Mouse (Mus musculus): ENCODE measurements around the gene Brsk2. TPM values are rescaled to one million over a fixed set of nuclear protein-coding genes. Genes with fewer than 3 reads are reported as not detected.

Gene Brsk2
- polyA plus RNA-seq, 1 experiment from 2014 or later = 0.07 TPM

DNA sequence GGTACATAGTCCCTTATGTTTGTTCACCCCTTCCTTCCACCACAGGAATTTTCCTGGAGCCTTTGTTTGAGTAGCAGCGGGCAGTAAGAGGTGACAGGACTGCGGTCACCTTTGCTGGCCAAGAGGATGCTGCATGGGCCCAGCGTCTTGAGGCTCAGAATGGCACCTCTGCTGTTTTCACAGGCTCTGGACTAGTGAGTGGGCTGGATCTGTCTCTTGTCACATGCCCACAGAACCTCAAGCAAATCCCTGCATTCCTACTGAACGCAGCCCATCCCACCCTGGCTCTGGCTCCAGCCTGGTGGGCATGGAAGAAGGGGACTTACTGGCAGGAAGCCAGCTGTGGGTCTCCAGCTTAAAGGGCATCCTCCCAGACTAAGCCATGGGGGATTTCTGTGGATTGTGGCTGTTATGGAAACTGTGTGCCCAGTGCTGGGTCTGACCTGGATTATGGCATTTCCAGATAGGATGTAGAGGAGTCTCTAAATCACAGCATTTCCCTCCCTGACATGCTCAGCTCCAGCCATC is 8.0 kb downstream of the Brsk2 start:
- DNase-seq = no peak
- H3K4me2 ChIP-seq = no peak overlapping the region
- no peaks in the 10 kb centered on the region for H3K9me3 ChIP-seq (replicated peaks)
- no peak for ATAC-seq (ENCODE audit: low read depth)
- 55% methylated on average over 4 of the region's 4 CpGs for WGBS (ENCODE audit: insufficient replicate concordance)
- no peaks in the 10 kb centered on the region for H3K4me1 ChIP-seq (replicated peaks)
- no peak overlapping the region for H3K9ac ChIP-seq
- no peak overlapping the region for H3K27ac ChIP-seq
- no peak overlapping the region for H3K4me3 ChIP-seq (replicated peaks)
- no peaks in the 10 kb centered on the region for H3K36me3 ChIP-seq
- peaks cover 19% of the 10 kb centered on the region for H3K27me3 ChIP-seq

DNA sequence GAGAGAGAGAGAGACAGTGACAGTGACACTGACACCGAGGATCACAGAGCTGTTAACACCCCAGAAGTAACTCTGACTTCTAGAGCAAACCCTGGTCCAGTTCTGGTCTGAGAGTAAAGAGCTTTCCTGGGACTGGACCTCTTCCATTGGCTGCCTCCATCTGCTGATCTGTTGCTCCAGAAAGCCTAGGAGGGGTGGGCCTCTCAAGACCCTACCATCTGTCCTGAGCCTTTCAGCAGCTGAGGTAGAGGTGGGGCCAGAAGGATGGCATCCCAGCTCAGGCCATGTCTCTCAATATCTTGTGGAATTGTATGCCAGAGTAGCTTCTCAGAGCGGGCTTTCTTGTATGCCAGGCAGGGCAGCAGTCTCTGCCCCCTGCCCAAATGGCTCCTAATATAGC is 8.7 kb downstream of the Brsk2 start:
- Histone ChIP-seq H3K4me3 (replicated peaks) (no peak overlapping the region), H3K4me1 (replicated peaks) (no peaks in the 10 kb centered on the region), H3K4me2 (no peak overlapping the region), H3K36me3 (no peaks in the 10 kb centered on the region), H3K9ac (no peak overlapping the region), H3K27me3 (peaks cover 12% of the 10 kb centered on the region), H3K27ac (no peak overlapping the region), H3K9me3 (replicated peaks) (no peaks in the 10 kb centered on the region)
- no peak for ATAC-seq (ENCODE audit: low read depth)
- 41% methylated on average over 2 of the region's 2 CpGs for WGBS (ENCODE audit: insufficient replicate concordance)
- no peak for DNase-seq

DNA sequence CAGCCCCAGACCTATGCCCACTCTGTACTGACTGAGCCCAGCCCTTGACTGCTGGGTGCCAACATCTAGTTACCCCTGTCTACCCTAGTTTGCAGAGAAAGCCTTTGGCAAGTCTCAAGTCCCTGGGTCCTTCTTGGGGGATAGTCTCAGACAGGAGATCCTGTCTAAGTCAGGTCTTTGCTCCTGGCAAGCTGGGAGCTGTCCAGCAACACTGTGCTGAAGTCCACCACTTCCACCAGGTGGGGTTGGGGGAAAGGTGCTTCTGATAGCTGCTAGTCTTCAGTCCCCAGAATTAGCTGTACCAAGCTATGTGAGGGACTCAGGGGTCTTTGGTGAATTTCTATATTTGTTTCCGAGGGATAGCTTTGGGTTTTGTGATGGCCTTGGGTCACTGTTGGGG is 9.6 kb downstream of the Brsk2 start:
- H3K9ac ChIP-seq = no peak overlapping the region
- 46% methylated on average over 1 of the region's 1 CpGs for WGBS (ENCODE audit: insufficient replicate concordance)
- H3K36me3 ChIP-seq = no peaks in the 10 kb centered on the region
- no peak overlapping the region for H3K27ac ChIP-seq
- DNase-seq (no peak), ATAC-seq (ENCODE audit: low read depth) (no peak)
- H3K4me1 ChIP-seq (replicated peaks) = no peaks in the 10 kb centered on the region
- no peaks in the 10 kb centered on the region for H3K9me3 ChIP-seq (replicated peaks)
- no peak overlapping the region for H3K4me2 ChIP-seq
- no peak overlapping the region for H3K4me3 ChIP-seq (replicated peaks)
- peaks cover 3% of the 10 kb centered on the region; the same call in 1 of the 2 replicates for H3K27me3 ChIP-seq

DNA sequence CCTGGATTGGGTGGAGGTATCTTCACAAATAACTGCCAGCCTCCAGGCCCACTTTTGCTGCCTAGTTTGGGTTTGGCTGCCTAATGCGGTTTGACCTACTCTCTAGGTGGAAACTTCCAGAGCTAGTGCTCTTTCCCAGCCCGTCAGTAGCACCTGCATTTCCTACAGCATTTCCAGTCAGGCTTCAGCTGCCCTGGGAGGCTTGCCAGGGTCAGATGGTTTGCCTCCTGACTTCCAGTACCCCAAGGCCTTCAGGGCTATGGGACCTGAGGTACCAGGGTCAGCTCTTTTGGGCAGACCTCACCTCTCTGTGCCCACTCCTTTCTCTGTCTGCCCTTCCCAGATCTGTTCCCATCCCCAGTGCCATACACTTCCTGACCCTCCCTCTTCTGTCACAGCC is 11.4 kb downstream of the Brsk2 start:
- no peaks in the 10 kb centered on the region for H3K9me3 ChIP-seq (replicated peaks)
- 49% methylated on average over 2 of the region's 2 CpGs for WGBS (ENCODE audit: insufficient replicate concordance)

DNA sequence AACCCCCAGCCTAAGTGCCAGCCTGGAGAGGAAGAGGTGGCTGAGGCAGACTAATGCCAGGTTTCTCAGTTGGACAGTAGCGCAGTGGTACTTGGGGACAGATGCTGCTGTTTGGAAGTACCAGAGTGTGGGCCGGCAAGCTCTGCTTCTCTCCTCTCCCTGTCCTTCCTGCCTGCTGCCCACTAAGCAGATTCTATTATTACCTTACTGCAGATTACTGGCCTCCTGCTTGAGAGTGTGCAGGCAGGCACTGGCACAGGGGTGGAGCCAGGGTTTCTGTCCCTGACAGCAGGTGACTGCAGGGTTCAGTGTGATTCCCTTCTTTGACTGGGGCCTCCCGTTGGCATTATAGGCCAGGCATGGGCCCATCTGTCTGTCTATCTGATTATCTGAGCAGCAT is 11.9 kb downstream of the Brsk2 start:
- H3K4me1 ChIP-seq (replicated peaks) = no peaks in the 10 kb centered on the region
- no peaks in the 10 kb centered on the region for H3K9me3 ChIP-seq (replicated peaks)
- WGBS (ENCODE audit: insufficient replicate concordance) = 69% methylated on average over 3 of the region's 3 CpGs
- H3K36me3 ChIP-seq = no peaks in the 10 kb centered on the region
- no peak overlapping the region for H3K27ac ChIP-seq
- H3K4me2 ChIP-seq = no peak overlapping the region
- no peak for DNase-seq
- H3K27me3 ChIP-seq = no peaks in the 10 kb centered on the region
- no peak overlapping the region for H3K9ac ChIP-seq
- H3K4me3 ChIP-seq (replicated peaks) = no peak overlapping the region
- no peak for ATAC-seq (ENCODE audit: low read depth)

More for the DNA sequence above, 11.4 kb downstream of the Brsk2 start:
- DNase-seq (no peak), ATAC-seq (ENCODE audit: low read depth) (no peak)
- H3K4me3 ChIP-seq (replicated peaks) = no peak overlapping the region
- no peak overlapping the region for H3K9ac ChIP-seq
- H3K4me1 ChIP-seq (replicated peaks) = no peaks in the 10 kb centered on the region
- H3K4me2 ChIP-seq = no peak overlapping the region
- no peak overlapping the region for H3K27ac ChIP-seq
- H3K27me3 ChIP-seq = no peaks in the 10 kb centered on the region
- H3K36me3 ChIP-seq = no peaks in the 10 kb centered on the region

DNA sequence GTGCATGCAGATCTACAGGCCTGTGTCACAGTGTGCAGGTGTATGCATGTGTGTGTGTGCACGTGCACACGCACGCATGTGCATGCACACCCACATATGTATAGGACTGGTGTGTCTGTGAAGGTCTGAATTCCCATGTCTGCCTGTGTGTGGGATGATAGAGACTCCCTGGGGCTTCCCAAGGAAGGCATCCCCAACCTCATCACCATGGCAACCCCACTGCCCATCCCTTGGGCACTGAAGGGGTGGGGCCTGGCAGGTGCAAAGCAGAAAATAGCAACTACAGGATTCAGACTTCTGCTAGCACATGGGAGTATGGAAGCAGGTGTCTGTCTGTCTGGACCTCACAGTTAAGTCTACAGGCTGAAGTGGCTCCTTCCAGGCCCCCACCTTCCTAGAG is 13.0 kb downstream of the Brsk2 start:
- 82% methylated on average over 3 of the region's 3 CpGs for WGBS (ENCODE audit: insufficient replicate concordance)
- Histone ChIP-seq H3K27me3 (no peaks in the 10 kb centered on the region), H3K36me3 (no peaks in the 10 kb centered on the region), H3K9ac (no peak overlapping the region), H3K9me3 (replicated peaks) (no peaks in the 10 kb centered on the region), H3K4me1 (replicated peaks) (no peaks in the 10 kb centered on the region), H3K4me2 (no peak overlapping the region), H3K27ac (no peak overlapping the region), H3K4me3 (replicated peaks) (no peak overlapping the region)
- no peak for ATAC-seq (ENCODE audit: low read depth)
- DNase-seq = no peak

DNA sequence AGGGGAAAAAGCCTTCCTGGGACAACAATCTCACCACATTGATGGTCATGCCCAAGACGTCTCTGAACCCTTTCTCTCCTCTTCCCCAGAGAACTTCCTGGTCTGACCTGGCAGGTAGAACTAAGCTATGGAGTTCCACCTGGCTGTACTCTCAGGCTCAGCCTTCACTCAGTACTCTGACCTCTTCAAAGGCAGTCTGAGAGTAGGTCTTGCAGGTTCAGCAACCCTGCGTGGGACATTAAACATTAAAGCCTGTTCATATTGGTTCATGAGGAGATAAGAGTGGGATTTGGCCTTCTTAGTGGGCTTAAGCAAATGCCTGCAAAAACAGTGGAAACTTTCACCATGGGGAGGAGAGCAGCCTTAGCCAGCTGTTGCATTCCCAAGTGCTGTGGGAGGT is 16.7 kb downstream of the Brsk2 start:
- Histone ChIP-seq H3K4me3 (replicated peaks) (no peak overlapping the region), H3K4me1 (replicated peaks) (no peaks in the 10 kb centered on the region), H3K27ac (no peak overlapping the region), H3K36me3 (no peaks in the 10 kb centered on the region), H3K9ac (no peak overlapping the region), H3K4me2 (no peak overlapping the region), H3K27me3 (no peaks in the 10 kb centered on the region), H3K9me3 (replicated peaks) (no peaks in the 10 kb centered on the region)
- ATAC-seq (ENCODE audit: low read depth) (no peak), DNase-seq (no peak)
- 47% methylated on average over 2 of the region's 2 CpGs for WGBS (ENCODE audit: insufficient replicate concordance)

DNA sequence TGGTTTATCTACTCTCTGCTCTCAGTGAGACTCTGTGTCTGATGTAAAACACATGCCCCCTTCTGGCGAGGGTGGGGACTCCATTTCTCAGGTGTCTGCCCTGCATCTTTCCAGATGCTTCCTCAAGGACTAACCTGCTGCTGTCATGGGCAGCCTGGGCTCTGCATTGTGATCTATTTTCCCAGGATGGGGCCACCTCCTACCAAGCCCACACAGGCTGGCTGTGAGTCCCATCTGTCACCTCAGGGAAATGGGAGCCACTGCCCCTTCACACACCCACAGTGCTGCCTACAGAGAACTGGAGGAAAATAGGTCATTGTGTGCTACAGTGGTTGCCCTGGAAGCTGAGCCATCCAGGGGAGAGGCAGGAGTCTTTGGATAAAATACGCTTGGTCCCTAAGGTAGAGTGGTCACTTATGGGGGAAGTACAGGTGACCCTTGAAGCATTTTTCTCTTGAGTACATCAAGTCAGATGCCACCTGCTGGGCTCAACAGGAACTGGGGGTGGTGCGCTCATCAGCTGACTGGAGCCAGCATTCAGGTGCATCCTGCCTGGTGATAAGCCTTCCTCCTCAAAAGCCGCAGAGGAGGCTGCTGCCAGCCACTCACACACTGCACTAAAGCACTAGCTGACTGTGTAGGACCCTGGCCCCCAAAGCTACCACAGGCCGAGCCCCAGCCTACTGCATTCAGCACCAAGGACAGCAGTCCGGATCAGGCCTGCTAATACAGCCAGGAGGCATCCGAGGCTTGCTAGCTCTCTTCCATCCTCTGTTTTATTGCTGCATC is 23.5 kb downstream of the Brsk2 start:
- H3K4me3 ChIP-seq (replicated peaks) = no peak overlapping the region
- no peak overlapping the region for H3K9ac ChIP-seq
- H3K4me2 ChIP-seq = no peak overlapping the region
- no peaks in the 10 kb centered on the region for H3K36me3 ChIP-seq
- ATAC-seq (ENCODE audit: low read depth) = no peak
- H3K27me3 ChIP-seq = no peaks in the 10 kb centered on the region
- no peak for DNase-seq
- H3K4me1 ChIP-seq (replicated peaks) = no peaks in the 10 kb centered on the region
- WGBS (ENCODE audit: insufficient replicate concordance) = 17% methylated on average over 7 of the region's 7 CpGs
- H3K9me3 ChIP-seq (replicated peaks) = no peaks in the 10 kb centered on the region
- no peak overlapping the region for H3K27ac ChIP-seq

DNA sequence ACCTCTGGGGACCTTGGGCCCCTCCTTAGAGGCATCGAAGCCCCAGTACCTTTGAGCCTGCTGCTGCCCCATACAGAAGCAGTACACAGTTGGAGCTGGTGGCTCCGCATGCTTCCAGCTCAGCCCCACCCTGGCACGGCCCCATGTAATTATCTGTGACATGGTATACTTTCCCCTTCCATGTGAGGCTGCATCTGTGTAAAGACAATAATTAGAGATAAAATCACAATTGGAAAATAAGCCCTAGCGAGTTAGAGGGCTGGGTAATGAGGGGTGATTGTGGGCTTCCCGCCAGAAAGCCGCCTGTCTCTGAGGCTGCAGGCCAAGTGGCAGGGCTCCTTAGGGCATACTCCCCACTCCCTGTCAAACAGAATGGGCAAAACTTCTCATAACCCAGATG is 28.5 kb downstream of the Brsk2 start:
- H3K4me2 ChIP-seq = no peak overlapping the region
- H3K4me1 ChIP-seq (replicated peaks) = no peaks in the 10 kb centered on the region
- H3K27ac ChIP-seq = no peak overlapping the region
- WGBS (ENCODE audit: insufficient replicate concordance) = 66% methylated on average over 6 of the region's 6 CpGs
- H3K27me3 ChIP-seq = no peaks in the 10 kb centered on the region
- H3K4me3 ChIP-seq (replicated peaks) = no peak overlapping the region
- H3K9ac ChIP-seq = no peak overlapping the region
- no peak for ATAC-seq (ENCODE audit: low read depth)
- no peaks in the 10 kb centered on the region for H3K36me3 ChIP-seq
- no peaks in the 10 kb centered on the region for H3K9me3 ChIP-seq (replicated peaks)
- DNase-seq = no peak

DNA sequence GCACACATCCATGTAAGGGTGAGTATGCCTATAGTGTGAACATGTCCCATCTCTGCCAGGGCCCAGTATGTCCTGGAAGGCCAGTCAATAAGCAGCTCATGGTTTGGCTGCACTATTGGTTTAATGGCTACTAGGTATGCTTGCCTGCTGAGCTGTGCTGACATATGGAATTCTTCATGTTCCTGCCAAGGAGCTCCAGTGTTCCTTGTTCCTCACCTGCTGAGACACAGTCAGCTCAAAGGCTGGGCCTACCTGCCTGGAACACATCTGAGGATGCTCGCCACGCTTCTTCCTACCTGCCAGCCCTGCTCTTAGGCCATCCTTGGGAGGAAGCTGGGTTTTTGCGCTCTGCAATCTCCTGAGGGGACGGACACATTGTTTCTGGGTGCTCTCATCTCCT is 29.7 kb downstream of the Brsk2 start:
- DNase-seq (no peak), ATAC-seq (ENCODE audit: low read depth) (no peak)
- Histone ChIP-seq H3K9ac (no peak overlapping the region), H3K4me1 (replicated peaks) (no peaks in the 10 kb centered on the region), H3K4me2 (no peak overlapping the region), H3K27me3 (no peaks in the 10 kb centered on the region), H3K36me3 (no peaks in the 10 kb centered on the region), H3K9me3 (replicated peaks) (no peaks in the 10 kb centered on the region), H3K27ac (no peak overlapping the region), H3K4me3 (replicated peaks) (no peak overlapping the region)
- WGBS (ENCODE audit: insufficient replicate concordance) = 68% methylated on average over 4 of the region's 4 CpGs

DNA sequence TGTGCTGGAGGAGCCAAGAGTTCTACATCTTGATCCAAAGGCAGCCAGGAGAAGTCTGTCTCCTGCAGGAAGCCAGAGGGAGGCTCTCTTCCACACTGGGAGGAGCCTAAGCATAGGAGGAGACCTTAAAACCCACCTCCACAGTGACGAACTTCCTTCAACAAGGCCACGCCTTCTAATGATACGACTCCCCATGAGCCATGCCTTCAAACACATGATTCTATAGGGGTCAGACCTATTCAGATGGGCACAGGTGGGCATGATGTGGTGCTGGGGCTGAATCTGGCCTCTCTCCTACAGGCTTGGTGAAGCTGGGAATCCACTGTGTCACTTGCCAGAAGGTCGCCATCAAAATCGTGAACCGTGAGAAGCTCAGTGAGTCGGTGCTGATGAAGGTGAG is 31.7 kb downstream of the Brsk2 start:
- H3K4me2 ChIP-seq = no peak overlapping the region
- no peaks in the 10 kb centered on the region for H3K9me3 ChIP-seq (replicated peaks)
- no peak for DNase-seq
- H3K27me3 ChIP-seq = no peaks in the 10 kb centered on the region
- 75% methylated on average over 7 of the region's 7 CpGs for WGBS (ENCODE audit: insufficient replicate concordance)
- H3K4me3 ChIP-seq (replicated peaks) = no peak overlapping the region
- H3K36me3 ChIP-seq = no peaks in the 10 kb centered on the region
- no peak for ATAC-seq (ENCODE audit: low read depth)
- H3K27ac ChIP-seq = no peak overlapping the region
- H3K9ac ChIP-seq = no peak overlapping the region
- H3K4me1 ChIP-seq (replicated peaks) = no peaks in the 10 kb centered on the region

DNA sequence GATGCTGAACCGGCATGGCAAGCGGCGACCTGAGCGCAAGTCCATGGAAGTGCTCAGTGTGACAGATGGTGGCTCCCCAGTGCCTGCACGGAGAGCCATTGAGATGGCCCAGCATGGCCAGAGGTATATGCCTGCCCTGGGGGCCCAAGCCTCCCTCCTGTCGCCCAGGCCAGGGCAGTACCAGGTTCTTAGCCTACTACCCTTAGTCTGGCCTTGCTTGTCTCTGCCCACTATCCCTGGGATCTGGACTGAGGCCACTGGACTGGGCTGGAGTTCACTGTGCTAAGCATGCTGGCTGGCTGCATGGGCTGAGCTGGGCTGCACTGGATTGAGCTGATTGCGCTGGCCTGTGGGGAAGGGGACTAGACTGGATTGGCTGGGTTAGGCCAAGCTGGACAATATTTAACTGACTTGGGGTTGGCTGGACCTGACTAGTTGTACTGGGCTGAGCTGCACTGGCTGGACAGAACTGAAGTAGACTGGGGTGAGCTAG is 38.8 kb downstream of the Brsk2 start:
- no peak overlapping the region for H3K4me2 ChIP-seq
- H3K27me3 ChIP-seq = no peaks in the 10 kb centered on the region
- no peak overlapping the region for H3K4me3 ChIP-seq (replicated peaks)
- ATAC-seq (ENCODE audit: low read depth) (peak; percentile 59), DNase-seq (no peak)
- H3K4me1 ChIP-seq (replicated peaks) = no peaks in the 10 kb centered on the region
- H3K36me3 ChIP-seq = no peaks in the 10 kb centered on the region
- H3K9ac ChIP-seq = no peak overlapping the region
- WGBS (ENCODE audit: insufficient replicate concordance) = 72% methylated on average over 7 of the region's 7 CpGs
- H3K9me3 ChIP-seq (replicated peaks) = no peaks in the 10 kb centered on the region
- H3K27ac ChIP-seq = no peak overlapping the region

All from liver, embryonic 13.5 days (tissue).